Mouse (Mus musculus) G1E (cell line): ENCODE measurements around the gene Itga9.

Experiments used
- CTCF ChIP-seq: IDR thresholded peaks from 2 replicates; pipeline ENCODE4 v1.5.1; 2012; ENCODE audit warnings: low read depth, low read length, inconsistent platforms, mixed read lengths
- GATA1 ChIP-seq: IDR thresholded peaks from 2 replicates; pipeline ENCODE4 v1.6.1; 2012; ENCODE audit warnings: borderline replicate concordance, low read length, inconsistent platforms, mixed read lengths
- GATA2 ChIP-seq: IDR thresholded peaks from 2 replicates; pipeline ENCODE4 v1.6.1; 2012; ENCODE audit warnings: low read depth, low read length, inconsistent platforms, borderline replicate concordance
- TAL1 ChIP-seq: conservative IDR thresholded peaks from 2 replicates; pipeline ENCODE4 v1.6.1; 2012; ENCODE audit warnings: low read depth, low read length, inconsistent platforms, mixed read lengths

- TF ChIP-seq CTCF (no peak), GATA1 (no peak), TAL1 (no peak), GATA2 (no peak)
Measured at GRCm38 (mm10) chr9:118703146-118703545, 96.7 kb downstream of the Itga9 start.
